Mouse (Mus musculus): ENCODE results near the gene Cd244a.

DNA sequence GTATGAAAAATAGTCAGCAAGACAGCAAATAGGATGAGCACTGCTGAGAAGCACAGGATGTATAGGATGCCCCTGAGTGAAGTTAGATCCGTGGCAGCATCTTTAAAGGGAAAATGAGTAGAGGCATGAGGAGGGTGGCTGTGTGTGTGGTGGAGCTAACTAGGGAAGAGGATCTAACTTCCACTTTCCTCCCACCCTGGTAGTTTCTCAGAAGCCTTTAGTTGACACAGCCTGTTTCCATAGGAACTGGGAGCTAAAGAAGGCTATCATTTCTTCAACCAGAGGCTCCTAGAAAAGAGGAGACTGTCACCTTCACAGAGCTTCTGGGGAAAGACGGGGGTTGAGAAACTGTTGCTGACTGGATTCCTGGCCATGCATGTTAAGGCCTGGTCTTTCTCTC is 79.7 kb downstream of the Cd244a start:
- no peak for TF ChIP-seq GATA1 (IDR thresholded peaks at IDR 0.05; ENCODE audit: low read length)
- TF ChIP-seq TAL1 (IDR thresholded peaks at IDR 0.05; ENCODE audit: low read length): no peak

Data from erythroblast, embryonic 14.5 days (primary cell).